Mouse (Mus musculus) retina, adult 2 months (tissue): ENCODE results near the gene Gramd1b.

Experiments
- DNase-seq: peaks from one replicate; pipeline ENCODE4 v3.0.0-alpha.2; 2012; ENCODE audit warnings: low read depth, low spot score

Gramd1b gene

DNA sequence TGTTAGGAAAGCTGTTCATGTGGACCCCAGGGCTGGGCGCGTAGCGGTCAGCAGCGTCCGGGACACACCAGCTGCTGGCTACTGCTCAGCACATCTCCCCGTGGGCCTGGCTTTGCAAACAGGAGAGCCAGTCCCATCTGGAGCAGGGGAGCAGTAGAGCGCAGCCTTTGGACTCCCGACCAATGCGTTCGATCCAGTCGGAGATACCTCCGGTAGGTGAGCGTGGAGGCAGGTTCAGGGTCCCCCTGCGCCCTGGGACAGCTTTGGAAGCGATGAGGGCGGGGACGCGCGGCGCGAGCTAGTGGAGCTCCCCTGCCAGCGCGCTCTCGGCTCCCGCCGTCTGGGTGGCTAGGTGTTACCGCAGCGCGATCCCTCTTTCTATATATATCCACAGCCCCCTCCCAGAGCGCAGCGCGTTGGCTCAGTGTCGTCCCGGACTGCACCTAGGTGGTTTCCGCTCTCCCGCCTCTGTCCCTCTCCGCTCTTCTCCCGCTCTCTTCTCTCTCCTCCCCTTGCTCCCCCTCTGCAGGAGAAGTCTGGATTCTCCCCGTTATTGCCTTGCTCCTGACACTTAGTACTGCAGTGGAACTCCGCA is at the start of gene Gramd1b:
Gene Gramd1b, minus strand, starts transcription at position 357 of the 595 bp plus-strand sequence.
- no peak for DNase-seq

DNA sequence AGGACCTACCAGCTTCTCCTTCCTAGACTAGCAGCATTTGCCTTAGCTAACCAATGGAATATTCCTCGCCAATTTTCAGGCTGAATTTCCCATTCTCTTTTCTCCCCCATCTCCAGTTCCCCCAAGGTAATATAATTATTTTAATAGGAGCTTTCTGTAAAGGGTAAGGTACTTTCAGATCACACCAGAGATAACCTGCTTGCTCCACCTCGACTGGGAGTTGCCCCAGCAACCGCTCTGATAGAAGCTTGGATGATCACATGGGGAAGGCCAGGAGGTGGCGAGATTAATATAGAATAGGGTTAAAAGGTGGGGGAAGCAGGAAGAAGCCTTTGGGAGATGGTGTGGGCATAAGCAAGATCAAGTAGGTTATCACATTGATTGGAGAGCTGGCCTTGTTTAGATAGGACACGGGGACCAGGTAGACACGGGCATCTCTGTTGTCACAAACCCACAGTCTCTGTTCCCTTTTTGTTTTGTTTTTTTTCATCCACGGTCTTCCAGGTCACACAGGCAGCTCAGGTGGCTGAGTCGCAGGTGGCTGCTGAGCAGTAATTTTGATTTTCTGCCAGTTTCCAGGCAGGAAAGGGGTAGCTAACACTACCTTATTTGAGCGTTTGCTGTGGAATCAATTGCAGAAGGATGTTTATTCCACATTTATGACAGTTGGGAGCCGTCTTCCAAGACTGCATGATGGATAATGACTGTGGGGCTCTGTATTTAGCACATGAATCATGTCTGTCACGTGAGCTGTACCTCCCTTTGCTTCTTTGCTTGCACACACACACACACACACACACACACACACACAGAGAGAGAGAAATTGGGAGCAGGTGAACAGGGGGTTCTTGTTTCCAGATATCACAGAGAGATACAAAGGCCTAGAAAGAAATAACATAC is 47.8 kb upstream of the Gramd1b start:
- DNase-seq, result no peak

DNA sequence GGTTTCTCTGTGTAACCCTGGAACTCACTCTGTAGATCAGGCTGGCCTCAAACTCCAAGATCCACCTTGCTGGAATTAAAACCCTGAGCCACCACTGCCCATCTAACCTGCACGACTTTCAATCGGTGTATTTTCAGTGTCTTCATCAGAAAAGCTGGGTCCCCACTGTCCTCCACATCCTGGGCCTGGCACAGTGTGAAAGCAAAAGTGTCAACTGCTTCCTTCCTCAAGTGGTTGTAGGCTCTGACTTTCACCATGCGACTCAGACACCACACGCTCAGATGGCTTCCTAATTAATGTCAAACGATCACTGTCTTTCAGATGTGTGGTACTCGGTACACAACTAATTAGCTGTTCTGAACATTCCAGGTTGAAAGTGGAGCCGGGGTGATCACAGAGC is 45.9 kb upstream of the Gramd1b start:
- DNase-seq, result no peak

DNA sequence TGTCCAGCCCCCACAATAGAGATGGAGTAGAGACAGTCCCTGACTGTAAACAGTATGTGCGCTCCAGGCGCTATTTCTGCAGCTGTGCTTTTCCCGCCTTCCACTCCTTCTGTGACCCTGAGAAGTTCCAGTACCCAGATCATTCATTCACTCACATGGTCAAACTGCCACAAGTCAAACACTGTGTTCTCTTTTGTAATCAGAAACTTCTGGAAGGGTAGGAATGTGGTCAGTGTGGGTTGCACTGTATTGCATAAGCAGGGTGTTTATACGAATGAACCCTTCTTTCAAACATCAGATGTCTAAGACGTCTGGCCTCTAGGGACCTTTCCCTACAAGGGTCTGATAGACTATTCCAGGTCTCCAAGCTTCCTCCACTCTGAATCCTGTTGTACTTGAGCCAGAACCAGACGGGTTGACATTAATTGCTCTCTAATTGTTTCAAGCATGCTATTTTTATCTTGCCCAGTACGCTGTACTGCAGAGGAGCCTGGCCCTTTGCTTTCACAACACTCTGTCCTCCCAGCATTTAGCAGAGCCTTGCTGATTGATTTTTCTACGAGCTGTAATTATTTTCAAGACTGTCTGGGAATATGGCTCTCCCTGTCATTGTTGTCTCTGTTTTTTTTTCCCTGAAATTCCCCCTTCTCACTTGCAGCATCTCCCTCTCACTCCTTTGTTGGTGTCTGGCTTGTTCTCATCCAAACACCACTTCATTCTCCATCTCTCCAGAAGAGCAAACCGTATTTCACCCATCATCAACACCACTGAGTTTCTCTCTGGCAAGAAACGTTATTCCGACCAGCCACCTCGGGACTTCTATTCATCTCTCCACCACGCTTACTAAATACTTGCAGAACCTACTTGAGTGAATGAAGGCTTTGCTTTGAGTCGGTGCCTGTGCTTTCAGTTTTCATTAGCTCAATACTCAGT is 44.1 kb upstream of the Gramd1b start:
- no peak for DNase-seq

DNA sequence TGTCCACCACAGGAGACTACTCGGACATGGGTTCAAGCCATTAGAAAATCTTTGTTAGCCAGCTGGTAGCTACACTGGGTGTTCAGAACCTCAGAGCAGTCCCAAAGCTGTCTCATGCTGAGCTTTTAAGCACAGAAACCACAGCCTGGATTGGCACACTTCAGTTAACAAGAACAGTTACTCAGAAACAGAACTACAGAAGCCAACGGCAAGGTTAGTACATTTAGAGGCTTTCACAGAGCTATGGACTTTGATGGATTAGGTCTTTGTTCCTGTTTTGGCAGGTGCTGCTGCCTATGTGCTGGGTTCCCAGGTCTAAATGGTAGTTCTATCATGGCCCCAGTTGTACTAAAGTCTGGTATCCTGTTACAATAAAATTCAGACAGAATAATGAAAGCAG is 40.1 kb upstream of the Gramd1b start:
- DNase-seq, result no peak

DNA sequence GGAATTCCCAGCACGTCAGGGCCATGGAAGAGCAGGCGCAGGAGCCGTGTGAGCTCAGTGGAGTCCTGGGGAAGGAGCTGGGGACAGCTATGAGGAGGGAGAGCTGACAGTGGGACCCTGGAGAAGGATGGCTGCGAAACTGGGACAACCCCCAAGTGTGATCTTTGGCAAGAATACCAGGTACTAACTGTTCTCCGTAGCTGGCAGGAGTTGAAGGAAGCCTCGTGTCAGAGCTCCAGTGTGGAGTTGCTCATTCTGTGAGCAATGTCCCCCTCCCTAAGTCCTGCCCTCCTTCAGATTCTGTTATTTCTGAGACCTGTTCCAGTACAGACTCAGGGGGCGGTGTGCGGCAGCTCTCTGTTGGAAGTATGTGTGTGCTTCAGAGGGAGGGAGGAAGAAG is 36.9 kb upstream of the Gramd1b start:
- DNase-seq, result no peak

DNA sequence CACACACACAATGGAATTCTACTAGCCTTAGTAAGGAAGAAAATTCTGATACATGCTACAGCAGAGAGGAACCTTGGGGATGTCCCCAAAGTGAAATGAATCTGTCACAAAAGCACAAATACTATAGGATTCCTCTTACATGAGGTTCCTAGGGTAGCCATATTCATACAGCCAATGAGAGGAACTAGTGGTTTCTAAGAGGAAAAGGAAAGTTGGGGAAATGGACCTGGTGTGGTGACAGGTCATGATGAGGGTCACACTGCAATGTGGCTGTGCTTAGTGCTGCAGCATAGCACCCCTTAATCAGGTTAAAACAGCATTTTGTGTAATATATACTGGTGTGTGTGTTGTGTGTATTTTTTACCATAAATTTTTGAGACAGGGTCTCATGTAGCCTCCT is 32.6 kb upstream of the Gramd1b start:
- no peak for DNase-seq

DNA sequence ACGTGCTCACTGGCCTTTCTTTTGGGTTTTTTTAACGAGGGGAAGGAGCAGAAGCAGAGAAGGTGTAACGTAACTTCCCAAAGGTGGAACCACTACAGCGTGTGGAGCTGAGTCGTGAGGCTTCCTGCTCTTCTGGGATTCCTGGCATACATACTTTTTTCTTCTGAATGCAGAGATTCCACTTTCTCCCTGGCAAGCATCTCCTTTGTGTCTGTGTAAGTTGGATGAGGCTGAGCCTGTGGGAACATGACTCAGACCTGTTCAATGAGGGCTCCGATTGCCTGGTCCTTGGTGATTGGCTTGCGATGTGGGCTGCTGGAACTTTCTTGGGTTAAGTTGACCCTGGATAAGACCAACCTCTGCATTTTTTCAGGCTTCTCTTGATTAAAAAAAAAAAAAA is 28.5 kb upstream of the Gramd1b start:
- no peak for DNase-seq

DNA sequence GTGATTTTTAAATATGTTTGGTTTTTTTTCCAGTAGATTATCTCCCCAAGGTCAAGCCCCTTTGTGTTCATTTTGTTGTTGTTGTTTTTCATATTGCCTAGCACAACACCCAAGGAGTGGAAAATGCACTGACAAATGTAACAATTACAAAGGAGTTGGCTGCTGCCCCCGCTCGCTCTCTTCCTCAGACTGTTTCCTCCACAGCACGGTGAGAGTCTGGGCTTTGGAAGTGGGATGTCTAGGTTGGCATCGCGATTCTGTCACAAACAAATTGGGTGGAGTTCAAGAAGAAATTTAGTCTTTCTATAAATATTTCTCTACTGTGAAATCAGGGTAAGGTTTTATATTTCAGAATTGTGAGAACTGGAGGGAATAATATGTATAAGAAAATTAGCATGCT is 26.6 kb upstream of the Gramd1b start:
- DNase-seq, result no peak

DNA sequence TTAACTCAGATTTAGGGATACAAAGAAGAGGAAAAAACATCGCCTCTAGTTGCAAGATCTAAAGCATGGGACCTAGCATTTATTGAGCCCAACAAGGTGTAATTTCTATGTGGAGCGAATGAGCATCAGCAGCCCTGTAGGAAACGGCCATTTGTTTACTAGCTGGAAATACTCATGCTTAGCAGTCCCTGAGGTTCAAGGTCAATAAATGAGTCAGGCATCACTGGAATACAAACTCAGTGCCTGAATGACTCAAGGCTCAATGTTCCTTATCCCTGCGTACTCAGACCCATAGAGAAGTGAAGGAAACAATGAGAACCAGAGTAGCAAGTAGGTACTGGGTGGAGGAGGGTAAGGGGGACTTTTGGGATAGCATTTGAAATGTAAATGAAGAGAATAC is 25.2 kb upstream of the Gramd1b start:
- DNase-seq, result no peak

DNA sequence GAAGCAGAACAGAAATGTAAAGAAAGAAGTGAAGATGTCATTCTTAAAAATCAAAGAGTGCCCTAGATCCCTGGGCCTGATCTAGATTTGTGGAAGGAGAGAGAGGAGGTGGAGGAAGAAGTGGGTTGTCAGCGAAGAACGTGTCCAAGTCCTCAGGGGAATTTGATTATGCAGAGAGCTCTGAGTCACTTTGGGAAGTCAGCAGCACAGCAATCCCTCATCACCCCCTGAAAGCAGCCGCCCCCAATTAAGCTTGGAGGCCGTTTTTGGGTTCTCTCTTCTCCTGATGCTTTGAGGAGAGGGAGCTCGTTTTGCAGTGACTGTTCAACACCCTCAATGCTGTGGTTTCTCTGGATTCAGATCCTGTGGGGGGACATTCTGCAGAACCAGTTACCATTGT is 24.1 kb upstream of the Gramd1b start:
- DNase-seq, result no peak

DNA sequence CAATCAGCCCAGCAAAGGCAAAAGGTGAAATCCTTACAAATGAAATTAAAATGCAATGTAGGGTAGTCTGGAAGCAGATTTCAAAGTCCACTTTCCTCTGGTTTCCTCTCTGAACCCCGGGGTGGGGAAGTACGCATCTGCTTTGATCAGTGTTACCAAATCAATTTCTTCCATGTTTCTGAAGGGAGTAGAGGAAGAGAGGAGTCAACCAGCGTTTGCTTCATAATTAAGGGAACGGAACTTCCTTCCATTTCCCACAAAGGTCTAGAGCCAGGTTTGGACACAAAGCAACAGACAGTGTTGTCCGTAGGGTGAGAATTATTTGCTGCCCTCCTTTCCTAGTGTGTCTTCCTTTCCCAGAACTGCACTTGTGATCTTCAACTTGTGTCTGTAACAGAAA is 16.7 kb upstream of the Gramd1b start:
- no peak for DNase-seq

DNA sequence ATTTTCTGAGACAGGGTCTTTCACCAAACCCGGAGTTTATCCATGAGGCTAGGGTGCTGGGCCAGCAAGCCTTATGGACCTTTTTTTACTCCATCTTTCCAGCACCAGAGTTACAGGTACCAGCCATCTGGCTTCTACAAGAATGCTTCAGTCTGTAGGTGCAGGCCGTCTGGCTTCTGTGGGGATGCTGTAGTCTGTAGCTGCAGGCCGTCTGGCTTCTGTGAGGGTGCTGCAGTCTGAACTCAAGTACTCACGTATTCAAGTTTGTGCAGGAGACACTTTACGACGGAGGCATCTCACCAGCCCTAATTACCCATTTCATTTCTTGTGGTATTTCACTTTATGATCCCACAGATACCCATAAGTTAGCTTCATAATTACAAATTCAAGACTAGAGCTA is 14.0 kb upstream of the Gramd1b start:
- DNase-seq, result no peak

DNA sequence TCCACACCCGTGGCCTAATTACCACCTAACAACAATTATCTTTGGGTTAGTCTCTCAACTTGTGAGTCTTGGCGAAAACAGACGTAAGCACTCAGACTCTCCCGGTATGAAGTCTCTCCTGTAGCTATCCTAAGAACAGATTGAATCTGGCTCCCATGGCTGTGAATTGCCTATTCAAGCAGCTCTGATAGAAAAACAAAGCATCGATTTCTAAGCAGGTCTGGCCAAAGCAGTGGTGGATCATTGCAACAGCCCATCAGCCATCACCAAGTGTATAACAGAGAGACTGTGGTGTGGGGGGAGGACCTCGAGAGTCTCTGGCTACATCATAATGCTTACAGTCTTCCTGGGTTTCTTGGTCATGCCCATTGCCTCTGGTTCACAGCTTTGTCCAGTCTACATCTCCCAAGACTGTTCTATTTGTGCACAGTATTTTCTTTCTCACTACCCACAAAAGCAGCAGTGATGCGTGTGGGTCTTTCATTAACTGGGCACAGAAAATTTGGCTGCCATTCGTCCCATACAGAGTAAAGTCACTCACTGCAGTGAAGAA is 8.5 kb upstream of the Gramd1b start:
- DNase-seq, result no peak

DNA sequence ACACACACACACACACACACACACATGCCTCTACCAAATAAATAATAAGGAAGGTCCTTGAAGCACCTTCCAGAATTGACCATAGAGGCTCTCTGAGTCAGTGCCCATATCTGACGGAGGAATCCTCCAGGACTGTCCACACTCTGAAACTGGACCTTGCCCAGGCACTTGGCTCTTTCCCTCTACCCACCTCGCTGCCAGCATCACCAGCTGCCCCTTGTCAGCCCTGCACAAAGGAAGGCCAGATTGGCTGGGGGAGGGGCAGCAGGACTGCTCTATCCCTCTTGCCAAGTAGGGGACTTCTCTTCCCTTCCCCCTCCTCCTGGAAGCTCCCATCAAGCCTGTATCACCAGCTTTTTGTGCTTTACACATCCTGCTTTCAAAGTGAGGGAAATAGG is 6.5 kb upstream of the Gramd1b start:
- DNase-seq, result no peak

DNA sequence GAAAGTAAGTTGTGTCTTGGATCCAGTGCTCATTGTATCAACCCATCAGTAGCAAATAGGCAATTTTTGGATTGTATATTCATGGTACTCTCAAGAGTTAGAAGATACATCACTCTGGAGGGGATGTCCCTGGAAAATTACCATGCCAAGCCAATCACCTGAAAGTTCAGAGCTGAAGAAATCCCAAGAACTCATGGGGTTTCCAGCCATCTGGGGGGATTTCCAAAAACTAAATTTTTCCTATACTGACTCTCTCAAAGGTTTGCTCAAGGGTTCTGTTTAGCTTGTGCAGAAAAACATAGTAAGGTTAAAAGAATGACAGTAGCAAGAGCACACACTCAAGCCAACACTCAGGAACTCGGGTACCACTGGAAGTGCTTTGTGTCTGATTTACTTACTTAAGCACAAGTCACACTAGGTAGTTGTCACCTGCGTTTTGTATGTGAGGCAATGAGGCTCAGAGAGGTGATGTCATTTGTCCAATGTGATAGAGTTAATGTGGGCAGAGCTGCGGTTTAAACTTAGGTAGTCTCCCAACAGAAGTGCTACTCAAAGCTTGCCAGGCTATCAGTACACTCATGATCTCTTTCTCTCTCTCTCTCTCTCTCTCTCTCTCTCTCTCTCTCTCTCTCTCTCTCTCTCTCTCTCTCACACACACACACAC is 6.0 kb upstream of the Gramd1b start:
- DNase-seq, result no peak

DNA sequence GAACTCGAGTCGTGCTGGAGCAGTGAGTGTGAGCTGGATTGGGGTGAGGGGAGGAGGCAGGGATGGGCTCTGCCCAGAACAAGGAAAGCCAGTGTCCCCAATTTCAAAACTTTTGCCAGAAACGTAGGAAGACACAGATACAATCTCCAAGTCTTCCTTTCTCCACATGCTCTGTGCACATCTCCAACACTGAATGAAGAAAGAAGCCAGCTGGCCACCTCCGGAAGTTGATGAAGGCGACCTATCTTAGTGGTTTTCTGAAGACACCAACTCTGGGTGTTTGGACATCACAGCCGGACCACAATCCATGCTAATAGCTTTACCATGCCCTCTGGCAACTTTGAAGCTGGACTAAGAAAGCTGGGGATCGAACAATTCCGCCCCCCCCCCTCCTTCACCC is 647 bp downstream of the Gramd1b start:
- no peak for DNase-seq

DNA sequence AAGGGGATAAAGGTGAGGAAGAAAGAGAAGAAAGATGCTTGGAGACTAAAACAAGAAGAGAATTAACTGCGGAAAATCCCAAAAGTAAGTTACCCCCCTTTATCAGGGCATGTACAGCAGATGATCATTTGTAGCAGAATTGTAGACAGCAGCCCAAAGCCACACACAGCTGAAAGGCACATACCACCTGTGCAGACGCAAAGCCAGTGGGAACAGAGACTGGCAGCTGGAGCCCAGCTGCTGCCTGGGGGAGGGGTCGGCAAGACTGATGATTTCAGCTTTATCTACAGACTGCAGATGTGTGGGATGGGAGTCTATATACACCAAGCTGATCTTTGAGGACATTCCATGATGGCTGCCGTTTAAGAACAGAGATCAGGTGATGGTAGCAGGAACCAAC is 2.5 kb downstream of the Gramd1b start:
- no peak for DNase-seq

DNA sequence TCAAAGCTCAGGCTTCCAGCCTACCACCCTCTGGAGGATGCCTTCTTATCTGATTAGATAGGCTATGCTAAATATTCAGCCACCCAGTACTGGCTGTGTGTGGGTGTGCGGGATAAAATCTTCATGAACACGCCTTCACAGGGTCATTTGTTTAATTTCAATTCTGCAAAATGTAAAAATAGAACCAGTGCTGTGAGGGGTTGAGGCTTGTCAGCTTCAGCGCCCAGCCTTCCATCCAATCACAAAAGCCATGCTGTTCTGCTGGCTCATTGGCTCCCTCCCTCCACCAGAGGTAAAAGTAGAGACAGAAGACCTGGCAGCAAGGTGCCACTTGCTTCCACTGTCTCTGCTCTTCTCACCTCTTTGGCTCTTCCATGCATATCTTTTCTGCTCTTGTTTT is 4.3 kb downstream of the Gramd1b start:
- no peak for DNase-seq

DNA sequence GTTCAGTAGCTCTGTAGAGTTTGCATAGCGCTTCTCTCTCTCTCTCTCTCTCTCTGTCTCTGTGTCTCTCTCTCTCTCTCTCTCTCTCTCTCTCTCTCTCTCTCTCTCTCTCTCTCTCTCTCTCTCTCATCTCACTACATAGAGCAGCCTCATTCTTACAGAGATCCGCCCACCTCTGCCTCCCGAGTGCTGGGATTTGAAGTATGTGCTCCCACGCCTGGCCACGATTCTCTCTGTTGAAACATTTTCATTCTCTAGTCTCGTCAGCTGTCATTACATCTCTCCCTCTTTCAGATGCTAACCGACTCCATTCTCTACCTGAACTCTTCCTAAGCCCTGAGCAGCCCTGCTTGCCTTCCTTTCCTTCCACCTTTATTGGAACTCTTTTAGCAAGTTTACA is 9.0 kb downstream of the Gramd1b start:
- no peak for DNase-seq

DNA sequence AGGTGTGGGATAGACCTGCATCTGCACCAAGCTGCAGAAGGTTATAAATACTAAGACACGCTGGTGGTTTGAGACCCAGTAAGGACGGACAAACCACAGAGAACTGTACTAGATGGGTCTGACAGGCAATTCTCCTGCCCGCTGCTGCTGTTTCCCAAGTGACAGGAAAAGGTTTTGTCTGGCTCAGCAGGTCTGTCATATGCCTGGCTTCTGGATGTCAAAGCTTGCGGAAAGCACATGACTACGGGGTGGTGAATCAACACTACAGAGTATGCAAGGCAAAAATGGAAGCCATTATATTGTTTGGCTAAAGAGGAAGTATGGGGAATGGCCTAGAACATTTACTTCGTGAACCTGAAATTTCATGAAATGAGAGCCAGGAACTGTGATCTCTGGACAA is 10.1 kb downstream of the Gramd1b start:
- DNase-seq, result no peak
